Mouse (Mus musculus): ENCODE results near the gene Ncf2. TPM values are rescaled to one million over a fixed set of nuclear protein-coding genes. Genes with fewer than 3 reads are reported as not detected.
"Not testable (repeated sequence)": the region's sequence is repeated elsewhere in the genome, so short reads cannot be mapped to it uniquely, and the experiment has no call there.

The Ncf2 gene
- polyA plus RNA-seq, 1 experiment from 2014 or later: 5.4 TPM

DNA sequence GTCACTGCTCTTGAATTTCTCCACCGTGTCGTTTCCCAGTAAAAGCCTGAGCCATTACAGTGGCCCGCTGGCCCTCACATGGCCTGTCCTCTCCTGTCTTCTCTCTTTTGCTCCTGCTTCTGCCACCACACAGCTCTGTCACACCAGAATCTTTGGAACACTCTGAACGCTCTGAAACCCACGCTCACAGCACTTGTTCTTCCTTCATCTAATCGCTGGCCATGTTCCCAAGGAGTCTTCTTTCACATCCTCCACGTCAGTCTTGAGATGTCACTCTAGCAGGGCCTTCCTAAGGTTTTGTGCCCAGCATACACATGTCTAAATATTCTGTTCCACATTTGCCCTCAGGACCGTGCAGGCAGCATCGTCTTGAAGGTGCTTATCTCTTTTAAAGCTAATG is 29.0 kb upstream of the Ncf2 start:
- Histone ChIP-seq H3K4me2 (no peak overlapping the region), H3K4me3 (ENCODE audit: low read depth, low read length) (no peak overlapping the region), H3K36me3 (ENCODE audit: insufficient read depth) (peaks cover 60% of the 10 kb centered on the region), H3K9me3 (ENCODE audit: low read depth, low read length) (no peaks in the 10 kb centered on the region), H3K27me3 (ENCODE audit: insufficient read depth, low read length) (no peaks in the 10 kb centered on the region), H3K9ac (no peak overlapping the region), H3K4me1 (ENCODE audit: insufficient read depth) (no peaks in the 10 kb centered on the region), H3K27ac (ENCODE audit: low read depth) (no peak overlapping the region)
- no peak for DNase-seq
- 92% methylated on average over 9 of the region's 9 CpGs for WGBS
- no peak for ATAC-seq (ENCODE audit: insufficient read depth)
- TF ChIP-seq CTCF (IDR thresholded peaks at IDR 0.05; ENCODE audit: low read depth): no peak

DNA sequence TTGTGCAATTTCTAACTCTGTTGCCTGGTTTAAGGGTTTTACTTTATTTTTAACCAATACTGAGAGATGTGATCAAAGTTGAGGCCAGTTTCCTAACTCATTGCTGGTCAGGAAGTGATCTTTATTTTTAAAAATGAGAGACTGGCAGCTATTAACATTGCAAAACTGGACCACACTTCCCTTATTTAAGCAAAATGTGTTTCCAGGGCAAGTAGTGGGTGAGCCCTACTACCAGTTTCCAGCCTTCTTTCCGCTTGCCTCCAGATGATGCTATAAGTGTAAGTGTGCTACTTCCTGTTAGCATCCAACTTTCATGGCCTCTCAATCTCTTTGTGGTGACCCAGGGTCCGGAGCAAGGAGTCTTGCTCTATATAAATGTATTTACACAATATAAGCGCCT is 25.4 kb upstream of the Ncf2 start:
- DNase-seq; H3K27ac ChIP-seq (ENCODE audit: low read depth); H3K4me1 ChIP-seq (ENCODE audit: insufficient read depth); H3K4me2 ChIP-seq; H3K4me3 ChIP-seq (ENCODE audit: low read depth, low read length); H3K9ac ChIP-seq; H3K27me3 ChIP-seq (ENCODE audit: insufficient read depth, low read length); ATAC-seq (ENCODE audit: insufficient read depth); H3K9me3 ChIP-seq (ENCODE audit: low read depth, low read length): not testable (repeated sequence)
- H3K36me3 ChIP-seq (ENCODE audit: insufficient read depth): peaks cover 60% of the 10 kb centered on the region
- 91% methylated on average over 3 of the region's 3 CpGs for WGBS

DNA sequence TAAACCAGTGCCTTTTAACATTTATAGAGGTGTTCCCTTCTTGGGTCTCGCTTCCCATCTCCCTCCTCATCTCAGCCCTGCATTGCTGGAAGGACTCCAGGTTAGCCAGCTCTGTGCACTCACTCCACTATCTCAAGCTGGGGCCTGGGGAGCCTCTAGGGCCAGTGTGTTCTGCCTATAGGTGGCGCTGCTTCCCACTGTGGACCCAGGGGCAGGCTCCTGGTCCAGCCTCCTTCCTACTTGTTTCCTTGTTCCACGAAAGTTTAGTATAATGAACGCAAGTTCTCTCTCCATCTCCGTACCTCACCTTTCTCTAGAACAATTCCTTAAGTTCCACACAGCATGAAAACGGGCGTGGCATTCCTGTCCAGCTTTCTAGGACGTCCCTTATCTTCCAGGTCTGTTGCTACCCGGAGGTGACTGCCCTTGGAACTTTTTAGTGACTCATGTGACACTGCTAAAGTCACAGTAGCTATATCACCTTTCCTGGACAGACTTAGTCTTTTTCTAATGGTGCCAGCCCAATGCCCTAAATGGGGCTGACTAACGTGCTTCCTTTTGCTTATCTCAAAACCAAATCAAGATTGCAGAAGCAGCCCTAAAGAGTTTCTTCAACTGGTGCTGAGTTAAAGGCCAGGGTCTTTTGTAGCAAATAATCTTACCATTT is 20.8 kb upstream of the Ncf2 start:
- DNase-seq: peak; percentile 79

DNA sequence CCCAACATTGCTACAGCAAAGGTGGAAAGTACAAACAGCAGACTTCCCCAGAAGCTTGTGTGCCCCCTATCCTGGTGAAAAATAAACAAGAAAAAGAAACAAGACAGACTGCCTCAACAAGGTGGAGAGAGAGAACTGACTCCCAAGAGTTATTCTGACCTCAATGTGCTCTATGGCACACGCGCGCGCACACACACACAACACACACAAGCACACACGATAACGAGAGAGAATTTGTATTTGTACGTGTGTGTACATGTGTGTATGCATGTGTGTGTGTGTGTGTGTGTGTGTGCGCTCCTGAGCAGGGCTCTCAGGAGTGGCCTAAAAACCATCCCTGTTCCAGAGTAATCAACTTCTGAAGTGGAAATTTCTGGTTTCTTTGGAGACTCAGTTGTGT is 15.4 kb upstream of the Ncf2 start:
- ATAC-seq (ENCODE audit: insufficient read depth): no peak

More for the DNA sequence above, 20.8 kb upstream of the Ncf2 start:
- Histone ChIP-seq H3K9ac (no peak overlapping the region), H3K36me3 (ENCODE audit: insufficient read depth) (peaks cover 18% of the 10 kb centered on the region), H3K27ac (ENCODE audit: low read depth) (no peak overlapping the region), H3K4me2 (no peak overlapping the region), H3K27me3 (ENCODE audit: insufficient read depth, low read length) (no peaks in the 10 kb centered on the region), H3K4me3 (ENCODE audit: low read depth, low read length) (no peak overlapping the region), H3K9me3 (ENCODE audit: low read depth, low read length) (no peaks in the 10 kb centered on the region), H3K4me1 (ENCODE audit: insufficient read depth) (no peaks in the 10 kb centered on the region)
- peak; percentile 87 for ATAC-seq (ENCODE audit: insufficient read depth)
- WGBS: 27% methylated on average over 10 of the region's 10 CpGs
- peak; percentile 76 for TF ChIP-seq CTCF (IDR thresholded peaks at IDR 0.05; ENCODE audit: low read depth)

DNA sequence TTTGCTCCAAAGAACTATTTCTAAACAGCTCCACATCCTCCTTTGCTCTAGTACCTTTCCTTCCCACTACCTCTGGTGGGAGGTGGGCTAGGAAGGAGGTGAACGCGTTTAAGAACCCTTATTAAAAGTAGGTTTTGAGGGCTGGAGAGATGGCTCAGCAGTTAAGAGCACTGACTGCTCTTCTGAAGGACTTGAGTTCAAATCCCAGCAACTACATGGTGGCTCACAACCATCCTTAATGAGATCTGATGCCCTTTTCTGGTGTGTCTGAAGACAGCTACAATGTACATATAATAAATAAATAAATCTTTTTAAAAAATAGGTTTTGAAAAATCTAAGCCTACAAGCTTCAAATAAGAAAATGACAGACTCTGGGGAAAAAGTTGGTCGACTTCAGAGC is 14.5 kb upstream of the Ncf2 start:
- ATAC-seq (ENCODE audit: insufficient read depth); H3K27me3 ChIP-seq (ENCODE audit: insufficient read depth, low read length): not testable (repeated sequence)
- WGBS: 79% methylated on average over 3 of the region's 3 CpGs

More for the DNA sequence above, 15.4 kb upstream of the Ncf2 start:
- 95% methylated on average over 8 of the region's 8 CpGs for WGBS
- H3K4me1 ChIP-seq (ENCODE audit: insufficient read depth): no peaks in the 10 kb centered on the region
- H3K9ac ChIP-seq: no peak overlapping the region
- no peak overlapping the region for H3K4me2 ChIP-seq
- no peak overlapping the region for H3K27ac ChIP-seq (ENCODE audit: low read depth)
- TF ChIP-seq CTCF (IDR thresholded peaks at IDR 0.05; ENCODE audit: low read depth): no peak
- H3K36me3 ChIP-seq (ENCODE audit: insufficient read depth): no peaks in the 10 kb centered on the region
- no peak overlapping the region for H3K4me3 ChIP-seq (ENCODE audit: low read depth, low read length)
- DNase-seq: no peak
- H3K27me3 ChIP-seq (ENCODE audit: insufficient read depth, low read length): no peaks in the 10 kb centered on the region
- H3K9me3 ChIP-seq (ENCODE audit: low read depth, low read length): no peaks in the 10 kb centered on the region

DNA sequence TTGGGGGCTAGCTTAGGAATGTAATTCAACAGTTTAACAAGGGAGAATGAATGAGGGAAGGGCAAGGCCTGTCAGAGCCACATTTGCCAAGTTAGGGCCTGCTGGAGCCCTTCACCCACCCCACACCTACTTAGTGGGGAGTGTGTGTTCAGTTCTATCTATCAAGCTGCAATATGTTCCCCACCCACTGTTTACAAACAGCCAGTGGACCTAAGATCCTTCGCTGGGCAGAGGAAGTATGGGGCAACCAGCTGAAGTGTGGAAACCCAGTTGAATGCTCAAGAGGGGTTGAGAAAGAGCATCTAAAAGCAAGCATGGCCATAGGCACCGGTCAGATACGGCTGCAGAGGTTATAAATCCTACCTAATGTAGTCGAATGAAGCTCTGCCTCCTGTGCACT is 13.0 kb upstream of the Ncf2 start:
- 0 out of 2 replicates have a peak, but pooled peaks cover 4% of the 10 kb centered on the region for H3K4me1 ChIP-seq (ENCODE audit: insufficient read depth)
- ATAC-seq (ENCODE audit: insufficient read depth) (no peak), DNase-seq (no peak)
- H3K4me2 ChIP-seq: no peak overlapping the region
- no peak overlapping the region for H3K27ac ChIP-seq (ENCODE audit: low read depth)
- H3K36me3 ChIP-seq (ENCODE audit: insufficient read depth): no peaks in the 10 kb centered on the region
- no peak overlapping the region for H3K9ac ChIP-seq
- no peak for TF ChIP-seq CTCF (IDR thresholded peaks at IDR 0.05; ENCODE audit: low read depth)
- no peak overlapping the region for H3K4me3 ChIP-seq (ENCODE audit: low read depth, low read length)
- 79% methylated on average over 4 of the region's 4 CpGs for WGBS
- no peaks in the 10 kb centered on the region for H3K27me3 ChIP-seq (ENCODE audit: insufficient read depth, low read length)
- no peaks in the 10 kb centered on the region for H3K9me3 ChIP-seq (ENCODE audit: low read depth, low read length)

More for the DNA sequence above, 14.5 kb upstream of the Ncf2 start:
- not testable (repeated sequence) for H3K9ac ChIP-seq; H3K4me1 ChIP-seq (ENCODE audit: insufficient read depth); H3K4me2 ChIP-seq; H3K27ac ChIP-seq (ENCODE audit: low read depth); H3K4me3 ChIP-seq (ENCODE audit: low read depth, low read length); H3K9me3 ChIP-seq (ENCODE audit: low read depth, low read length); DNase-seq; H3K36me3 ChIP-seq (ENCODE audit: insufficient read depth)

DNA sequence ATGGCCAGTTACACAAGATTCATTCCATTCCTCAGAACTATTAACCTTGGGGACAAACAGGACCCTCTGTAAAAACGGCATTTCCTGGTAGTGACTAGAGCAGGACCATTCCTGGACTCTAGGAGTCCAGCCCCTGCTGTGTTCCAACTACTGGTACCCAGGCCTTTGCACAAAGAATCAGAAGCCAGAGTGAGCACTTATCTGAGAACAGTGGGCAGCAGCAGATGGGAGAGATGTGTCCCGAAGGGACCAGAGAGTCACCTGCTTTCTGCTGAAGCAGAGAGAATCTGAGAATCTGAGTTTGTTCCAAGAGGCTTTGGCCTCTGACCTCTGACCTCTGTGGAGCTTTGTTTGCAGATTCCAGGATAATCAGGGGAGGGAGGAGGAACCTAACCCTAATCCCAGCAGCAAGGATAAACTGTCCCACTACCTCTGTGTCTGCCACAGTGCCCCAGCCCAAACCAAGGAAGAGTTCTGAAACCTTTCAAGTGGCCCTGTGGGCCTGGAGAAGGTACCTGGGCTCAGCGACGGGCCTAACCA is 11.8 kb upstream of the Ncf2 start:
- Histone ChIP-seq H3K36me3 (ENCODE audit: insufficient read depth) (no peaks in the 10 kb centered on the region), H3K9ac (no peak overlapping the region), H3K27ac (ENCODE audit: low read depth) (no peak overlapping the region), H3K4me1 (ENCODE audit: insufficient read depth) (0 out of 2 replicates have a peak, but pooled peaks cover 4% of the 10 kb centered on the region), H3K27me3 (ENCODE audit: insufficient read depth, low read length) (no peaks in the 10 kb centered on the region), H3K4me3 (ENCODE audit: low read depth, low read length) (no peak overlapping the region), H3K9me3 (ENCODE audit: low read depth, low read length) (no peaks in the 10 kb centered on the region), H3K4me2 (no peak overlapping the region)
- 36% methylated on average over 4 of the region's 4 CpGs for WGBS
- no peak for TF ChIP-seq CTCF (IDR thresholded peaks at IDR 0.05; ENCODE audit: low read depth)
- DNase-seq (no peak), ATAC-seq (ENCODE audit: insufficient read depth) (no peak)

Measured in lung, embryonic 14.5 days (tissue).